Mouse (Mus musculus) thymus, adult 2 months (tissue): ENCODE results near the gene Ntrk2.

ENCODE experiments used
- CTCF ChIP-seq: fragments of 200-500 bp; IDR thresholded peaks from 2 replicates; pipeline ENCODE4 v1.5.1; 2012; ENCODE audit warnings: mild to moderate bottlenecking, control low read depth, low read length, moderate library complexity, borderline replicate concordance; ENCODE audit not compliant: control insufficient read depth, poor library complexity, insufficient read depth; ENCODE audit errors: extremely low read depth
- POLR2A ChIP-seq: fragments of 200-500 bp; IDR thresholded peaks from 2 replicates; pipeline ENCODE4 v1.6.1; 2012; ENCODE audit warnings: mild to moderate bottlenecking, low read length, control low read depth, moderate library complexity; ENCODE audit not compliant: control insufficient read depth, poor library complexity, insufficient read depth; ENCODE audit errors: extremely low read depth

- TF ChIP-seq POLR2A (no peak), CTCF (no peak)
These were observed 285.0 kb downstream of the Ntrk2 start for GRCm38 (mm10) chr13:59091138-59091971.
